Mouse (Mus musculus) G1E (cell line): Measurements from ENCODE around the gene Dph2. TPM values are rescaled to one million over a fixed set of nuclear protein-coding genes. Genes with fewer than 3 reads are reported as not detected.

Experiments used
- ATAC-seq: 2 replicates; pipeline ENCODE4 v1.8.0; 2016; ENCODE audit warnings: mild to moderate bottlenecking; ENCODE audit not compliant: insufficient number of reproducible peaks, poor library complexity, low FRiP score, severe bottlenecking; ENCODE audit errors: extremely low read depth
- DNase-seq: peaks from one replicate; pipeline ENCODE4 v3.0.0; 2012; ENCODE audit warnings: low spot score
- H3K27me3 ChIP-seq: 2 replicates; pipeline ENCODE4 v1.6.1; 2012; ENCODE audit warnings: mild to moderate bottlenecking, low read length, inconsistent platforms; ENCODE audit not compliant: insufficient read depth
- H3K36me3 ChIP-seq: replicated peaks from 2 replicates; pipeline ENCODE3; 2012; ENCODE audit warnings: mild to moderate bottlenecking, inconsistent platforms
- H3K4me1 ChIP-seq: 2 replicates; pipeline ENCODE4 v1.6.1; 2012; ENCODE audit warnings: low read depth, low read length, inconsistent platforms, mixed read lengths; ENCODE audit not compliant: insufficient read depth
- H3K4me3 ChIP-seq: 2 replicates; pipeline ENCODE4 v1.5.1; 2012; ENCODE audit warnings: low read depth, mild to moderate bottlenecking, inconsistent platforms, low read length, moderate library complexity, mixed read lengths
- H3K9me3 ChIP-seq: replicated peaks from 2 replicates; pipeline ENCODE4 v1.6.1; 2012; ENCODE audit warnings: inconsistent platforms
- CTCF ChIP-seq: IDR thresholded peaks from 2 replicates; pipeline ENCODE4 v1.5.1; 2012; ENCODE audit warnings: low read depth, low read length, inconsistent platforms, mixed read lengths
- GATA1 ChIP-seq: IDR thresholded peaks from 2 replicates; pipeline ENCODE4 v1.6.1; 2012; ENCODE audit warnings: borderline replicate concordance, low read length, inconsistent platforms, mixed read lengths
- GATA2 ChIP-seq: IDR thresholded peaks from 2 replicates; pipeline ENCODE4 v1.6.1; 2012; ENCODE audit warnings: low read depth, low read length, inconsistent platforms, borderline replicate concordance
- POLR2AphosphoS5 ChIP-seq: IDR thresholded peaks from 2 replicates; pipeline ENCODE4 v1.6.1; 2012; ENCODE audit warnings: low read depth, low read length, inconsistent platforms; ENCODE audit not compliant: insufficient replicate concordance
- TAL1 ChIP-seq: conservative IDR thresholded peaks from 2 replicates; pipeline ENCODE4 v1.6.1; 2012; ENCODE audit warnings: low read depth, low read length, inconsistent platforms, mixed read lengths
- polyA plus RNA-seq: library from polyadenylated mRNA; stranded (reverse); fragments of >175 nt; gene quantifications from 2 replicates; pipeline ENCODE4 v1.2.3, GENCODE M21; 2012
- total RNA-seq, 2 experiments: library from RNA; stranded (forward) in 1 of 2; stranded (reverse) in 1 of 2; fragments of 200-1000 nt in 1 of 2; fragments of >200 nt in 1 of 2; fragmentation: Nextera tagmentation in 1 of 2; gene quantifications; 2 replicates each; pipeline ENCODE4 v1.2.3; 2014 to 2017

The Dph2 gene
- total and polyA plus RNA-seq, 3 experiments = 8.4 to 19.4 (median 11.3) TPM

GRCm38 (mm10) chr4:117850871-117851270, 41.0 kb downstream of the Dph2 start:
- H3K9me3 ChIP-seq = no peaks in the 10 kb centered on the region
- H3K36me3 ChIP-seq = peaks cover 10% of the 10 kb centered on the region
- TF ChIP-seq POLR2AphosphoS5 = no peak
- TF ChIP-seq TAL1 = no peak
- TF ChIP-seq GATA2 = no peak
- no peak for TF ChIP-seq CTCF
- no peak for TF ChIP-seq GATA1
- H3K4me3 ChIP-seq = no peak overlapping the region
- no peaks in the 10 kb centered on the region for H3K4me1 ChIP-seq
- ATAC-seq (no peak), DNase-seq (no peak)
- peaks cover 35% of the 10 kb centered on the region for H3K27me3 ChIP-seq

GRCm38 (mm10) chr4:117850176-117850575, 41.7 kb downstream of the Dph2 start:
- TF ChIP-seq TAL1 = no peak
- TF ChIP-seq CTCF = no peak
- TF ChIP-seq GATA2 = no peak
- no peak for TF ChIP-seq POLR2AphosphoS5
- TF ChIP-seq GATA1 = no peak
- H3K4me1 ChIP-seq = peaks cover 3% of the 10 kb centered on the region; the same call in 1 of the 2 replicates
- H3K4me3 ChIP-seq = no peak overlapping the region
- ATAC-seq = no peak
- peaks cover 16% of the 10 kb centered on the region for H3K36me3 ChIP-seq
- H3K27me3 ChIP-seq = peaks cover 32% of the 10 kb centered on the region
- H3K9me3 ChIP-seq = no peaks in the 10 kb centered on the region
- no peak for DNase-seq

GRCm38 (mm10) chr4:117849506-117849905, 42.3 kb downstream of the Dph2 start:
- Histone ChIP-seq H3K9me3 (no peaks in the 10 kb centered on the region), H3K4me1 (peaks cover 3% of the 10 kb centered on the region; the same call in 1 of the 2 replicates), H3K36me3 (peaks cover 16% of the 10 kb centered on the region), H3K27me3 (peaks cover 30% of the 10 kb centered on the region), H3K4me3 (no peak overlapping the region)
- TF ChIP-seq CTCF = no peak
- TF ChIP-seq TAL1 = no peak
- no peak for TF ChIP-seq POLR2AphosphoS5
- TF ChIP-seq GATA2 = no peak
- no peak for TF ChIP-seq GATA1
- no peak for ATAC-seq
- no peak for DNase-seq

GRCm38 (mm10) chr4:117849063-117849462, 42.8 kb downstream of the Dph2 start:
- Histone ChIP-seq H3K4me1 (peaks cover 3% of the 10 kb centered on the region; the same call in 1 of the 2 replicates), H3K9me3 (no peaks in the 10 kb centered on the region), H3K27me3 (peaks cover 28% of the 10 kb centered on the region), H3K36me3 (peaks cover 16% of the 10 kb centered on the region), H3K4me3 (no peak overlapping the region)
- TF ChIP-seq GATA2 (no peak), TAL1 (no peak), CTCF (no peak), POLR2AphosphoS5 (no peak), GATA1 (no peak)
- ATAC-seq = no peak
- DNase-seq = no peak

- Histone ChIP-seq H3K4me3 (no peak overlapping the region), H3K36me3 (peaks cover 16% of the 10 kb centered on the region), H3K9me3 (no peaks in the 10 kb centered on the region), H3K4me1 (peaks cover 3% of the 10 kb centered on the region; the same call in 1 of the 2 replicates), H3K27me3 (peaks cover 28% of the 10 kb centered on the region)
- TF ChIP-seq GATA2 = no peak
- ATAC-seq (no peak), DNase-seq (no peak)
Measured at GRCm38 (mm10) chr4:117847011-117847410, 44.8 kb downstream of the Dph2 start.

GRCm38 (mm10) chr4:117846261-117846660, 45.6 kb downstream of the Dph2 start:
- H3K27me3 ChIP-seq = peaks cover 28% of the 10 kb centered on the region
- ATAC-seq (no peak), DNase-seq (no peak)
- peaks cover 16% of the 10 kb centered on the region for H3K36me3 ChIP-seq
- TF ChIP-seq GATA2 (no peak), POLR2AphosphoS5 (no peak), CTCF (no peak), TAL1 (no peak), GATA1 (no peak)
- H3K9me3 ChIP-seq = no peaks in the 10 kb centered on the region
- H3K4me1 ChIP-seq = peaks cover 3% of the 10 kb centered on the region; the same call in 1 of the 2 replicates
- no peak overlapping the region for H3K4me3 ChIP-seq

- Histone ChIP-seq H3K36me3 (peaks cover 16% of the 10 kb centered on the region), H3K4me1 (peaks cover 3% of the 10 kb centered on the region; the same call in 1 of the 2 replicates), H3K27me3 (peaks cover 28% of the 10 kb centered on the region), H3K4me3 (no peak overlapping the region), H3K9me3 (no peaks in the 10 kb centered on the region)
- ATAC-seq = no peak
- no peak for DNase-seq
- TF ChIP-seq GATA2 (no peak), POLR2AphosphoS5 (no peak), CTCF (no peak)
Measured at GRCm38 (mm10) chr4:117845316-117845715, 46.5 kb downstream of the Dph2 start.
